Comparison of ENCODE assay signal across 10 mouse cellular contexts in genomic region chr17:48771721-48772320, GRCm38 (mm10).
DNase-seq lines count a peak whose midpoint lies in the region; ATAC-seq and TF ChIP-seq lines count a peak whose summit lies in the region.
"Had no signal": no experiment of that assay in that cellular context is flagged by ENCODE, and none has a peak within 500 bp of the region (broad histone marks: within the 10 kb centered on the region; RNA-seq: fewer than 3 reads in every experiment).

No protein-coding gene starts in this region.

- ATAC-seq in midbrain, embryonic 13.5 days: peak; percentile 44; the same call in 1 of the 2 replicates
- ATAC-seq in granulocyte monocyte progenitor cell, adult 5-6 weeks (replicated peaks; ENCODE audit: poor library complexity, severe bottlenecking): no peak

- peak overlapping the region; percentile 35 for H3K27ac ChIP-seq in midbrain, embryonic 13.5 days
- no peak overlapping the region for H3K27ac ChIP-seq in thymus, adult 2 months (ENCODE audit: control insufficient read depth, insufficient read depth, low read length)
- H3K27ac ChIP-seq: limb, embryonic 15.5 days had no signal

- no peak overlapping the region for H3K4me3 ChIP-seq in midbrain, embryonic 13.5 days (replicated peaks)
- H3K4me3 ChIP-seq in lung, adult 2 months (replicated peaks; ENCODE audit: extremely low read depth, low read depth, low read length): no peak overlapping the region
- no peak overlapping the region for H3K4me3 ChIP-seq in thymus, adult 2 months (ENCODE audit: control insufficient read depth, insufficient read depth, low read length)
- H3K4me3 ChIP-seq: heart, embryonic 12.5 days; limb, embryonic 15.5 days had no signal

- H3K4me1 ChIP-seq in midbrain, embryonic 13.5 days (replicated peaks): peaks cover 46% of the 10 kb centered on the region
- no peaks in the 10 kb centered on the region for H3K4me1 ChIP-seq in lung, adult 2 months (ENCODE audit: control insufficient read depth, insufficient read depth, low read length)
- H3K4me1 ChIP-seq in thymus, adult 2 months (replicated peaks; ENCODE audit: control insufficient read depth, insufficient read depth, low read length): no peaks in the 10 kb centered on the region
- H3K4me1 ChIP-seq: heart, embryonic 12.5 days had no signal

- H3K36me3 ChIP-seq in midbrain, embryonic 13.5 days: no peaks in the 10 kb centered on the region
- H3K36me3 ChIP-seq in thymus, adult 2 months (ENCODE audit: control insufficient read depth, insufficient read depth, low read length): no peaks in the 10 kb centered on the region
- H3K36me3 ChIP-seq: heart, embryonic 12.5 days; limb, embryonic 15.5 days had no signal

- TF ChIP-seq POLR2A in lung, adult 2 months (IDR thresholded peaks at IDR 0.05; ENCODE audit: borderline replicate concordance, extremely low read depth, low read depth, low read length): no peak
- no peak for TF ChIP-seq POLR2A in thymus, adult 2 months (IDR thresholded peaks at IDR 0.05; ENCODE audit: control insufficient read depth, extremely low read depth, insufficient read depth, low read length, poor library complexity)

- H3K4me2 ChIP-seq in midbrain, embryonic 13.5 days (replicated peaks): no peak overlapping the region
- H3K4me2 ChIP-seq: heart, embryonic 12.5 days; limb, embryonic 15.5 days had no signal

- H3K9me3 ChIP-seq in midbrain, embryonic 13.5 days: no peaks in the 10 kb centered on the region
- H3K9me3 ChIP-seq: heart, embryonic 12.5 days; limb, embryonic 15.5 days had no signal

- no peaks in the 10 kb centered on the region for H3K27me3 ChIP-seq in midbrain, embryonic 13.5 days
- H3K27me3 ChIP-seq in thymus, adult 2 months (ENCODE audit: control insufficient read depth, insufficient read depth, low read length): no peaks in the 10 kb centered on the region
- H3K27me3 ChIP-seq: heart, embryonic 12.5 days; limb, embryonic 15.5 days had no signal

- 48% methylated on average over 13 of the region's 13 CpGs for WGBS in midbrain, embryonic 13.5 days
- 85% methylated on average over 13 of the region's 13 CpGs for WGBS in lung, adult 2 months
- 91% methylated on average over 13 of the region's 13 CpGs for WGBS in thymus, adult 2 months

- TF ChIP-seq CTCF in lung, adult 2 months (IDR thresholded peaks at IDR 0.05; ENCODE audit: insufficient read depth, low read length): no peak
- TF ChIP-seq CTCF in thymus, adult 2 months (IDR thresholded peaks at IDR 0.05; ENCODE audit: borderline replicate concordance, control insufficient read depth, extremely low read depth, insufficient read depth, low read length, poor library complexity): no peak

- no peak overlapping the region for H3K9ac ChIP-seq in midbrain, embryonic 13.5 days (replicated peaks)
- H3K9ac ChIP-seq: heart, embryonic 12.5 days; limb, embryonic 15.5 days had no signal

- DNase-seq in right cerebral cortex, adult 18-20 months: peak; percentile 55
- no peak for DNase-seq in right cerebral cortex, postnatal 14 days
- peak; percentile 63 to 82 for DNase-seq in layer of hippocampus, adult 18-20 months (ENCODE audit: low spot score in 2 of 2)
- DNase-seq in spleen, adult 12 weeks (ENCODE audit: low spot score): no peak
- DNase-seq in lung, adult 2 months: no peak
- DNase-seq in thymus, adult 2 months: no peak

Comparison
In these comparisons a context has a peak if more than half of its experiments do, and no peak if none do; other contexts are left out.
1. DNase-seq: peak in right cerebral cortex, adult 18-20 months (single experiment) and layer of hippocampus, adult 18-20 months (2 of 2); none in right cerebral cortex, postnatal 14 days (single experiment), spleen, adult 12 weeks (single experiment), lung, adult 2 months (single experiment) and thymus, adult 2 months (single experiment).